Mouse (Mus musculus) adrenal gland, adult 18-20 months (tissue): Measurements from ENCODE around the gene Prkca. TPM values are rescaled to one million over a fixed set of nuclear protein-coding genes. Genes with fewer than 3 reads are reported as not detected.
A peak's percentile ranks its signal among the peaks of the same experiment; 100 is the strongest.
"Not testable (repeated sequence)": the region's sequence is repeated elsewhere in the genome, so short reads cannot be mapped to it uniquely, and the experiment has no call there.

ENCODE experiments used
- DNase-seq, 2 experiments: peaks; one replicate each; pipeline ENCODE4 v3.0.0; 2021 to 2022; ENCODE audit warnings: low spot score in 2 of 2
- total RNA-seq, 2 experiments: library from RNA; stranded (reverse); gene quantifications; 1 replicate in 1 of 2; 2 replicates in 1 of 2; pipeline ENCODE4 v1.2.3; 2021

The Prkca gene
- total RNA-seq, 2 experiments from 2014 or later = 7.3 to 12.0 TPM

- DNase-seq = no peak
These were observed 208.1 kb downstream of the Prkca start for GRCm38 (mm10) chr11:108135407-108136159.

- DNase-seq = peak; percentile 43 to 50
These were observed 215.1 kb downstream of the Prkca start for GRCm38 (mm10) chr11:108128593-108128992.

- DNase-seq = no peak
These were observed 215.8 kb downstream of the Prkca start for GRCm38 (mm10) chr11:108127908-108128307.

GRCm38 (mm10) chr11:108122486-108122885, 221.2 kb downstream of the Prkca start:
- DNase-seq = no peak

- DNase-seq = no peak
These were observed 223.0 kb downstream of the Prkca start for GRCm38 (mm10) chr11:108120708-108121107.

- DNase-seq = no peak
These were observed 223.9 kb downstream of the Prkca start for GRCm38 (mm10) chr11:108119785-108120184.

GRCm38 (mm10) chr11:108118814-108119213, 224.9 kb downstream of the Prkca start:
- no peak for DNase-seq

GRCm38 (mm10) chr11:108118221-108118620, 225.5 kb downstream of the Prkca start:
- no peak for DNase-seq

GRCm38 (mm10) chr11:108117360-108118050, 226.2 kb downstream of the Prkca start:
- DNase-seq = no peak

GRCm38 (mm10) chr11:108114091-108114490, 229.6 kb downstream of the Prkca start:
- no peak for DNase-seq

GRCm38 (mm10) chr11:108112437-108112836, 231.3 kb downstream of the Prkca start:
- no peak for DNase-seq

- DNase-seq = no peak
These were observed 239.6 kb downstream of the Prkca start for GRCm38 (mm10) chr11:108104085-108104484.

GRCm38 (mm10) chr11:108101280-108101950, 242.3 kb downstream of the Prkca start:
- DNase-seq = no peak

- no peak for DNase-seq
These were observed 245.4 kb downstream of the Prkca start for GRCm38 (mm10) chr11:108098306-108098705.

- DNase-seq = no peak
These were observed 248.9 kb downstream of the Prkca start for GRCm38 (mm10) chr11:108094796-108095195.

- DNase-seq = no peak
These were observed 250.5 kb downstream of the Prkca start for GRCm38 (mm10) chr11:108093248-108093647.

- no peak for DNase-seq
These were observed 252.5 kb downstream of the Prkca start for GRCm38 (mm10) chr11:108091238-108091637.

GRCm38 (mm10) chr11:108090706-108091105, 253.0 kb downstream of the Prkca start:
- DNase-seq = no peak

GRCm38 (mm10) chr11:108088063-108088462, 255.7 kb downstream of the Prkca start:
- no peak for DNase-seq

GRCm38 (mm10) chr11:108087105-108087700, 256.5 kb downstream of the Prkca start:
- DNase-seq = not testable (repeated sequence)

GRCm38 (mm10) chr11:108082673-108083072, 261.1 kb downstream of the Prkca start:
- no peak for DNase-seq
